Mouse (Mus musculus) monocyte, adult 2 months (primary cell): ENCODE data around the gene Crot.
A peak's percentile ranks its signal among the peaks of the same experiment; 100 is the strongest.
"Not testable (repeated sequence)": the region's sequence is repeated elsewhere in the genome, so short reads cannot be mapped to it uniquely, and the experiment has no call there.

Experiments used
- DNase-seq, 2 experiments: peaks; one replicate each; pipeline ENCODE4 v3.0.0; 2022; ENCODE audit warnings: low spot score in 2 of 2, low read depth in 1 of 2

Gene Crot

DNA sequence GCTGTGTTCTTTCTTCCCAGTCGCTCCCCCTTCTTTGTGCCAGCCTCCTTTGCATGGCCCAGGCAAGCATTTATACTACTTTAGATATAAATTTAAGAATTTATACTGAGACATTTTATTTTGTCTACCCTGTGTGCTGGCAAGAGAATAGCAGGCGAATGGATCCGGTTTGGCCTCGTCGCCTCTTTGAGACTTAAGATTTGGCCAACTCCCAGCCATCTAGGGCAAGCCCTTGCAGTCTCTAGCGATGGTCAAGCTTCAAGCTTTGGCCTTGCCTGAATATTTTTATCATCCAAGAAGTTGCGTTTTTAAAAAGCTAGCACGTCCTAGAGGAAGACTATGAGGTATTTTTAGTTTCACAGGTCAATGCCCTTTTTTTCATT lies 380 bp upstream of the Crot start:
- no peak for DNase-seq

DNA sequence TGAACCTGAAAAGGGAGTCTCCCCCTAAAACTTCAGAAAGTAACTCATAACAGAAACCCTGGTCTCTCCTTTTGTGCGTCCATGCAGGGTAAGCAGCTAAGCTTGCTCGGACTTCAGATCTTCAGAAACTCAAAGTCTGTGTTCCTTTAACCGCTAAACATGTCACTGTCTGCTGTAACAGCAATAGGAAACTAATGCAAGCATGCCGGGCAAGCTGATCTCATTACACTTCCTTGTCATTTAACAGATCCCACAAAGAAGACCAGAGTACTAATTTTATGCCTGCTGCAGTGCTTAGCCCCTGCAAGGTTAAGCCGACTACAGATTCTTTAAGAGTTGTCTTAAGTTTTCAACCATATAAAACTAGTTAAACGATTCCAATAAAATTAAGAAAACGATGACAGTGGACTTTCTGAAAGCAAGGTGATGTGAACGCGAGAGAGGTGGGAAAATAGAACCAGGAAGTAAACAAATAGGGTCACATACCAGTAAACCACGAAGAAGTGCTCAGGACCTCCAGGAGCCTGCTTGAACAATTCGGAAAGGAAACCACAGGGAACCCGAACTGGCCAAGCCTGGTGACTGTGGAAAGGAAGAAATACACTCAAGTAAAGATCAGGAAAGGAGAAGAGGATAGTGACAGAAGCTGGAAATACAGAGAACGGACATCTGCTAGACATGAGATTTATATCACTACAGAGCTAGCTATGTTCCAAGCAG lies 998 bp downstream of the Crot start:
- no peak for DNase-seq

DNA sequence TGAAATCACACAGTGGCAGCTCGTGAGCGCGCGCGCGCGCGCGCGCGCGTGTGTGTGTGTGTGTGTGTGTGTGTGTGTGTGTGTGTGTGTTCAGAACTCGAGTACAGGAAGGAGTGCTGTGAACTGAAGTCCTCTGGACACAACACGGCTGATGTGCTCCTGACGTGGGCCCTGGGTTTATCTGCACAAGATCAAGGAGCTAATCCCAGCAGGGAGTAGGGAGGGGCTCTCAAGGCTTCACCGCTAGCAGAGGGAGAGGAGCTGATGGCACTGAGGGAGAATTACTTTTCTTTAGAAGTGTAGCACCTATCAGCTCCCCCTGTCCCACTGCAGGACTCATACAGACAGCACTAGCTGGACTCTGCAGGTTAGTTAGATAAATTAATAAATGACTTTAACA lies 5.5 kb downstream of the Crot start:
- no peak for DNase-seq

DNA sequence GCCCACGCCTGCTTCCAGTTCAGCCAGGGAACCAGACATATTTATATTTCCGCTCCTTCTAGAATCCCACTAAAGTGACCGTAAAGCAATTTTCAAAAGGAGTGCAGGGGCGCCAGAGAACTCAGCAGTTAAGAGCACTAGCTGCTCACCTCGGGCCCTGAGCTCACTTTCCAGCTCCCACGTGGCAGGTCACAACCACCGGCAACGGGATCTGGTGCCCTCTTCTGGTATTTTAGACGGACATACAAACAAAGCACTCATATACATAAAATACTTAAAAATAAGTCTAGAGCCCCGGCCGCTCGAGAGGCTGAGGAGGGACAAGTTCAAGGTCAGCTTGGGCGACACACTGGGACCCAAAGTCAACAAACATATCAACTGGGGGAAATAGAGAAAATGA lies 6.6 kb downstream of the Crot start:
- DNase-seq: no peak

DNA sequence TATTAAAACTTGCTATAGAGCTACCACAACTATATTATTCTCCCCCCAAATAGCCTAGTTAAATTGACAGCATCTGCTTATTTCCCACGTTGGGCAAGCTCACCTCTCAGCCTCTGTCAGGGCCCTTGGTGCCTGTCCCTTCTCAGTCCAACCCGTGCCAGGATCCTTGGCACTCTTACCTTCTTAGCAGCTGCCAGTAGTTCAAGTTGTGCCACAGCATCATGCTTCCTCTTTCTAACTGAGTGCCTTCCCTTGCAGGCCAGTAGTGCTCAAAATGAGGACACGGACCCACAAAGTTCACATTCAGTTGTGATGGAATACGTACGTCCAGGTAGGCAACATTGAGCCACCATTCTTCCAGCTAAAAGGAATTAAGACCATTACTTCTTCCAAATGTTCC lies 9.2 kb downstream of the Crot start:
- DNase-seq: no peak

DNA sequence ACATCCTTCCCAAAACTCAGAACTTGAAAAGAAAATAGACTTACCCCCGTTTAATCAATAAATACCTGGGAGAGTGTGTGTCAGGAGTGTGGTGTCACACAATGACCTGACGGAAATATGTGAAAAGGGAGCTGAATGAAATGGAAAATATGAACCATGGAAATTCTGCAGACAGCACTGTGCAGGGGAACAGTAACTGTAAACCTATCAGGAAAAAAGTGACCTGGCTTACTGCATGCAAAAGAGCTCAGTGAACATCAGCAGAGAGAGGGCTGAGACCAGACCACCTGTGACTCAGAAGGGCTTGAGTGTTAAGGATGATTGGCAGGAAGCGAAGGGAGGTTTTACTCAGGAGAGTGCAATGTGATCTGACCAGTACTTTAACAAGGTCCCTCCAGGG lies 11.7 kb downstream of the Crot start:
- DNase-seq: no peak

DNA sequence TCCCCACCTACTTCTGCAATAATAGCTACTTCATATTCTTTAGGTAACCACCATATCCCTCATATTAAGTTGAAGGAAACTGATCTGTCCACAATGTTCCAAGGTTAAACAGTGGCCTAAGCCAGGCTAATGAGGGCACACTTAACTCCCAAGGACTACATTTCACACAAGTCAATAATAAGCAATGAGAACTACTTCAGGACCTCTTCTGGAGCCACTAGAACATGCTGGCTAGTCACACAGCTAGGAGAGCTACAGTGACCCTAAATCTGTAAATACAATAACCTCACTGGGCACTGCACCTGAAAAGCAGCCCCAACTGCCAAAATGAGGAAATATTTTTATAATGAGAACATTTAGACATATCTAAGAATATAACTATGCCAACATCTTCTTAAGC lies 22.4 kb downstream of the Crot start:
- DNase-seq: no peak

DNA sequence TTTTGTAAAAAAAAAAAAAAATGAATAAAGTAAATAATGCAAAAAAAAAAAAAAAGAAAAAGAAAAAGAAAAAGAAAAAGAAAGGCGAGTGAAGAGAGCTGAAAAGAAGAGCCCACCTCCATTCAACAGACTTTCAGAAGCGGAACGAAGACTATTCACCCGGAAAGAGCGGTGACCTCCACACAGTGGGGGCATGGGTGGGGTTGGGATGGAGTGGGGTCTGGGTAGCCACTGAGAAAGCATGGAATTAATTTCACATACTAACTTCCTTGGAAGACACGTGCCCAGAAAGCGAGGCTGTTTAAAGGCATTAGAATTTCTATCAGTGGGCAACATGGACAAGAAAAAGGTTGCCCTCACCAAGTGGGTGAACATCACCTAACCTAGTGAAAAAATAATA lies 24.8 kb downstream of the Crot start:
- DNase-seq: no peak

DNA sequence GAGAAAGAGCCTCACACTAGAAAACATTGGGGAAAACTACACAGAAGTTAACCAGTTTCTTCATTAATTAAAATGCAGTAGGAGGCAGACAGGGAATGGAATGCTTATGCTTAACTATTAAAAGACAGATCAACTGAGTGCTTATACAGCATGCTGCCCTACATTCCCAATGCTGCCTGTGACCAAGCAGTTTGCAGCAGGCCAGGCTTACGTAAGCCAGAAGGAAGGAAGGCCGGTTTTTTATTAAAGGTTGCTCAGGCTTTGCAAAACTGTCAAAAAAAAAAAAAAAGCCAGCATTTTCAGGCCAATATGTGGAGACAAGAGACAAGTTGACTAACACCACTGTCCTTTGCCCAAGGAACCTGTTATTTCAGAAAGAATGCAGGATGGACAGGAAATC lies 26.4 kb downstream of the Crot start:
- no peak for DNase-seq

DNA sequence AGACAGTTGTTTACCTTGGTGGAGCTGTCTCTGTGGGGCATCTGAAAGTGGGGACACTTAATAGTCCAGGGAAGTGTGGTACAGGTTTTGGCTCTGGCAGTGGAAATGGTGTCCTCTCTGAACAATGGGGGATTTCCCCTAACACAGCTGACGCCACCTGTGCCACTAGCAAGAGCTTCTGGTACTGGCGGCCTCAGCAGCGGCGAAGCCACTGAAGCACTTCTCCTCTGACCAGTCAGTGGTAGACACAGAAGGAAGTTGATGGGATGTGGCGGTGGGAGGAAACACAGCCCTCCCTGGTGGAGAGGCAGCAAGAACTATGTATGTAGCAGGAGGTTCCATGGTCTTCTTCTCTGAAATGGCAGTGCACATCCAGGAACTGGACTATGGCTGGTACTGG lies 32.6 kb downstream of the Crot start:
- DNase-seq: no peak

DNA sequence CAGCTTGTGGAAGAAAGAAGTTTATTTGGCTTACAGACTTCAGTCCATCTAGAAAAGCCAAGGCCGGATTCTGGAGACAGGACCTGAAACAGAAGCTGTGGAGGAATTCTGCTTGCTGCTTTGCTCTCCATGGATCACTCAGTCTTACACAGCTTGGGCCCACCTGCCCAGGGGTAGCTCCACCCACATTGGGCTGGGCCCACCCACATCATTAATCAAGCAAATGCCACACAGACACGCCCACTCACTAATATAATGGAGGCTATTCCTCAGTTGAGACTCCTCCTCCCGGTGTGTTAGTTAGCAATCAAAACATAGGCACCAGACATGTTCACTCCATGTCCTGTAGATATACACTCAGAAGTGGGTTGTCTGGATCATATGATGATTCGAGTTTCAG lies 36.6 kb downstream of the Crot start:
- DNase-seq: no peak

DNA sequence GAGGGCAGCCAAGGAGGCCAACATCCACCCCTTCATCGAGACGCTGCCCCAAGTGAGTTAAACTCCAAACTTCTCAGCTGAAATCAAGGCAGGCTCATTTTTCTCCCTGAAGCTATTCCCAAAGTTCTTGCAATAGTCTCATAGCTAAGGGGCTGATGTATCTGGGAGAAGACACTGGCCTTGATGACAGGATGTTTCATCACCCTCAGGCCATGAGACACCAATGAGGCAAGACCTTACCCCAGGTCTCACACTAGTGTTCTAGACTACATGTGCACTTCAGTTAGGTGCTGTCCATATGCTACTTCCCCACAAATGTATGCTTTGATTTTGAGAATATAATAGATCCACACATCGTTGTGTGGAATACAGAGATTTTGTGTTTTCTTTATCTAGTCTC lies 41.6 kb downstream of the Crot start:
- no peak for DNase-seq

DNA sequence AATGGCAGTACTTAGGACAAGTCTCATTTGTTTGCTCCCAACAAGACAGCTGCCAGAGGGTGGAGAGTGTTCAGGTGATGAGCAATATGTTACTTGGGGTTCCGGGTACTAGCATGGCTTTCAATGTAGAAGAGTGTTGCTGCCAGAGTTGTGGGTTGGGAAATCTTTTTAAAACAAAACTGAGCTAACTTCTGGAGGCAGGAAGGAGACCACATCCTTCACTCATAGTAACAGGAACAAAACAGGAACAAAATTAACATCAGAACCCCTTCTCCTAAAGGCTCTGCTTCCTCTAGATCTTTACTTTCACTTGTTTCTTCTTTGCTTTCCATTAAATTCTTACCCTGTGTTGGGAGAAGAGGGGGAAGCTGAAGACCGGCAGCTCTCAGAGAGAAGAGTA lies 43.5 kb downstream of the Crot start:
- DNase-seq: no peak

DNA sequence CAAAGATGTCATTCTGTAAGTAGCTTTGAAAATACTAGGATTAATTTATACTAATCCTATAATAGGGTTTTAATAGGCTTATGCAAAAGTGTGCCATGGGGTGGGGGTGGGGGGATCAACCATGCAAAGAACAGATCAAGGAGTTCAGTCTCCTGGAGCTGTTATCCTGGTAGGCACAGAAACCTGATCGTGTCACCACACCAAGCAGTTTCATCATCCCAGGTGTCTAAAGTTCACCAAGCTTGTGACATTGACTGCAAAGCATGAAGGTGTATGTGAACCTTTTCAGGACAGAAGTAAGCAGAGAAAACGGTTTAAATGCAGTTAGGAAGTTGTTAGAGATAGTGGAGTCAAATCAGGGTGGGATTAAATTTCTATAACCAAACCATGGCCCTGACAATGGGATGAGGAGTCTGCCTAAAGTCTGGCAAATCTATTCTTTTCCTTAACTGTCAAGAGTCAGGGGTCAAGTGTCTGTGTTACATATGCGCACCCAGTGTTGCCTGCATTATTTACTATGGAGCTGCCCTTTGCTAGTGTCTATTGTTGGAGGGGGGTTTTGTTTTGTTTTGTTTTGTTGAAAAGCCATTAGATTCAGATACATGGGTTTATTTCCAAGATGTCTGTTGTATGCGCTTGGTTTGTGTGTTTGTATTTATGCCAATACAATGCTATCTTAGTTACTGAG lies 49.6 kb downstream of the Crot start:
- DNase-seq: no peak

DNA sequence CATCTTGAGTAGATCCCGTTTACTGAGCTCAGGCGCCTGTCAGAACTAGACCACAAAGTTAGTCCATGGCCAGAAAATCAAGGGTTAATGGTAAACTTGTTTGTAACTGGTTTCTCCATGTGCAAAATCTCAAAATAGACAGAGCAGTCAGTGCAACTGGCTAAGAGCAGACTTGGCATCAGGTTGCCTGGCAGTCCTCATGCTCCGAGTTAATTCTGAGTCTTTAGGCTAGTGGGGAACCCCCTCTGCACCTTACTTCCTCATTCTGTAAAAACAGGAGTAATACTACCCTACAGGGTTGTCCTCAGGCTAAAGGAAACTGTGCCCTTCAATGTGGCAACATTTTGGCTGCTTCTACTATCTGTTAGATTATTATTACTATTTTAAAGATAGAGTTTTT lies 53.3 kb downstream of the Crot start:
- DNase-seq: peak in 1 of 2 experiments; percentile 36

DNA sequence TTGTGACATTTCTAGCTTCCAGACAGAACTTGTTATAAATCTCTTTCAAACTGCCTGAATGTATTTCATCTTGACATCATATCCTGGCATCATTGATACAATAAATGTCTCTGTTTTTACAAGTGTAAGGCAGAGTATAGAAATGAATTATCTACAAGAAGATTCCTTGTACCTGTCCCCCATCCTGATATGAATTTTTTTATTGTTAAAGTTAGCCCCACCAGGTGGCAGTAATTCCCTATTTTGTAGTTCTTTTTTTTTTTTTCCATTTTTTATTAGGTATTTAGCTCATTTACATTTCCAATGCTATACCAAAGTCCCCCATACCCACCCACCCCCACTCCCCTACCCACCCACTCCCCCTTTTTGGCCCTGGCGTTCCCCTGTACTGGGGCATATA lies 55.9 kb downstream of the Crot start:
- DNase-seq: not testable (repeated sequence)

DNA sequence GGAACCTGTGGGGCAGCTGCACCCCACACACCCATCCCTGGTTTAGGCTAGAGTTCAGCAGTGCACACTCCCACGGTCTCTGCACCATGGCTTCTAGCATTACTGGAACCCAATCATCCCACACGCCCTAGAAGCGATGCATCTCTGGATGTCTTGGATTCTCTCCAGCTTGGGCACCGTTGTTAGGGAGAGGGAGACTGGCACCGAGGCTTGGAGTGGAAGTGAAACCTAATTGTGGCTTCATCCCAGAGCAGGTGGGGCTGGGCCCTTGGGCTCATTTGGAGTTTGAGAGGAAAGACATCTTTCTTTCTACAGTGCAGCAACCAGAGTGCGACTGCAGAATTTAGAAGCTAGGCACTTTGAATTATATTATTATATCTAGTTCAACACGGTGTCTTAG lies 59.2 kb downstream of the Crot start:
- DNase-seq: no peak

DNA sequence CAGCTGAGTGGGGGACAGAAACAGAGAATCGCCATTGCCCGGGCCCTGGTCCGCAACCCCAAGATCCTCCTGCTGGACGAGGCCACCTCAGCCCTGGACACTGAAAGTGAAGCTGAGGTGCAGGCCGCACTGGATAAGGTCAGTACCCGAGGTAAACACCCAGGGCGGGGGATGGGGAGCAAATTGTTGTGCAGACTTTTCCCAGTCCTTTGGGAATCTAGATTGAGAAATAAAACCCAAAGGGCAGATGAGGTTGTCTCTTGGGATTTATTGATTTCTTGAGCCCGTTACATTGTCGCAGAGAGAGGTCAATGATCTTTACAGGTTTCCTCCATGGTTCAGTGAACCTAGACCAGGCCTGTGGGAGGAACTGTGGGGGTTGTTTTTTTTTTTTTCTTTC lies 68.7 kb downstream of the Crot start:
- no peak for DNase-seq

DNA sequence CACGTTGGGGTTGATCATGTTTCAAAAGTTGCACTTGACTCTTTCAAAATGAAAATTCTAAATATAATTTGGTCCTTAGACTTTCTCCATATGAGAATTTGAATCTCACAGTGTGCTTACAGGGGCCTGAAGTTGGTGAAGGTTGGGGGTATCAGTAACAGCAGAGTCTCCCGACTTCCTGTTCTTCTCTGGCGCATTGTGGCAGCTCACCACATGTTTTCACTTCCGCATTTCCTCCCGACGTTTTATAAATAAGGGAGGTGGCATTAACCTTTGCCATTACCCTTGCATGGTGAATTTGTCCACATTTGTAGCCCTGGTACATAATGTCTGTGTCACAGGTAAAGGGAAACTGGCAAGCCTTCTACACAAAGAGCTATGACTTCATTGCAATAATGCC lies 80.1 kb downstream of the Crot start:
- no peak for DNase-seq

DNA sequence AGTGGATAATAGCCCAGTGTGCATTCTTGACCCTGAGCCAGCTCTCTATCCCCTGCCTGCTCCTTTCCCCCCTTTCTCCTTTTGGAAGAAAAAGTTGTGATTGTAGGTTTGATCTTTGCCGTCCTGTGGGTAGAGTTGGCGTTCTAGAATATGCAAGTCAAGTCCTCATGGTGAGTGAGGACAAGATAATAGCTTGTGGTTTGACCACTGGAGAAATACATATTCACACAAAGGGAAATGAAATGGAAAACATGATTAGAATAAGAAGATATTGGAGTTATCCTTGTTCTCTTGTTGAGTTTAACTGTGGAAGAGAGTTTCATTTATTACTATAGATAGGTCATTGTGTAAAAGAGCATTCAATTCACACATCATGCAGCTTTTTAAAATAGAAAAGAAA lies 80.7 kb downstream of the Crot start:
- no peak for DNase-seq
